Mouse (Mus musculus) olfactory bulb, adult 2 months (tissue): ENCODE results near the gene Cntn5.

Source experiments
- CTCF ChIP-seq: fragments of 200-500 bp; IDR thresholded peaks from 2 replicates; pipeline ENCODE4 v1.5.1; 2012; ENCODE audit warnings: low read depth, mild to moderate bottlenecking, low read length, moderate library complexity; ENCODE audit not compliant: insufficient read depth
- POLR2A ChIP-seq: fragments of 200-500 bp; IDR thresholded peaks from 2 replicates; pipeline ENCODE4 v1.6.1; 2012; ENCODE audit warnings: mild to moderate bottlenecking, low read depth, low read length, moderate library complexity; ENCODE audit not compliant: insufficient read depth

DNA sequence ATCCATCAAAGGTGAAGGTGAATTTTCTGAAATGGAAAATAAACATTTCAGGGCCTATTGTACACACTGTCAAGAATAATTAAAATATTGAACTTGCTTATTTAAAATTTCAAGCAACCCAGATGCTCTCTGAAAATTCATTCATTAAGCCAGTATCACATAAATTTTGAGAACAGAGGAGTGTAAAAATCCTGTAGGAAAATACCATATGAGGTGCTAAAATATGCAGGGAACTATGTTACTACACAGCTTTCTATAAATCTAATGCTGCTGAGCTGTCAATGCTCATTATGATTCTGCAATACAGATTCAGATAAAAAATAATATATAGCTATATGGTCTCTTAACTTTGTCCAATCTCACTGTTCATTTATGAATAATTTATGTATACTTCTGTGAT, 1134.9 kb downstream of the Cntn5 start:
- TF ChIP-seq POLR2A (no peak), CTCF (no peak)
